Mouse (Mus musculus): ENCODE measurements around the gene Trim40.

DNA sequence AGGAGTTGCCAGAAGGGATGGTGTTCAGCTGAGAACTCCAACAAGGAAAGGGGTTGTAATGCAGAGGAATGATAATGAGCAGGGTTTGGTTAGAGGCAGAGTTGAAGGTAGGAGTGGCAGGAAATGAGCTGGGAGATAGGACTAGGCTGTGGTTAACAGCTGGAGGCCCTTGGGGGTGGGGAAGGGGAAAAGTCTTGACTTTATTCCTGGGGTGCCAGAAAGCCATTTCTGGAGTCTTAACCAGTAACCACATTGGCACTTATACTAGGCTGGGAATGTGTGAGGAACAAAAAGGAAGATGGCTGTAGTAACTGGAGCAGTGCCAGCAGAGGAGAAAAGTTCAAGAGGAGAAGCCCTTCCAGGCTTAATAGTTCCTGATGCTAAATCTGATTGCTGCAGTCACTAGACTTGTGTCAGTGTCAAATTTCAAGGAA is 45.6 kb downstream of the Trim40 start:
- TF ChIP-seq CTCF (IDR thresholded peaks at IDR 0.05; ENCODE audit: borderline replicate concordance, insufficient read depth, low read depth, low read length) (no peak), POLR2A (IDR thresholded peaks at IDR 0.05; ENCODE audit: borderline replicate concordance, insufficient read depth, low read length) (no peak)
